Mouse (Mus musculus): ENCODE measurements around the gene Cnot10. TPM values are rescaled to one million over a fixed set of nuclear protein-coding genes. Genes with fewer than 3 reads are reported as not detected.
"Not testable (repeated sequence)": the region's sequence is repeated elsewhere in the genome, so short reads cannot be mapped to it uniquely, and the experiment has no call there.

Cnot10 gene
- polyA plus RNA-seq, 1 experiment from 2014 or later: 64.7 TPM

GRCm38 (mm10) chr9:114660506-114660905 is 20.5 kb upstream of the Cnot10 start:
- Histone ChIP-seq H3K4me2 (ENCODE audit: low read depth, low read length) (no peak overlapping the region), H3K9ac (ENCODE audit: low read length) (no peak overlapping the region), H3K4me3 (ENCODE audit: low read length) (no peak overlapping the region), H3K36me3 (ENCODE audit: control insufficient read depth, insufficient read depth, low read length) (no peaks in the 10 kb centered on the region), H3K27ac (ENCODE audit: low read length) (no peak overlapping the region), H3K4me1 (replicated peaks; ENCODE audit: control insufficient read depth, insufficient read depth, low read length) (no peaks in the 10 kb centered on the region), H3K27me3 (ENCODE audit: control insufficient read depth, insufficient read depth, low read depth, low read length) (no peaks in the 10 kb centered on the region), H3K9me3 (ENCODE audit: control insufficient read depth, low read length) (no peaks in the 10 kb centered on the region)
- 85% methylated on average over 6 of the region's 6 CpGs for WGBS
- no peak for ATAC-seq (ENCODE audit: low read depth)

DNA sequence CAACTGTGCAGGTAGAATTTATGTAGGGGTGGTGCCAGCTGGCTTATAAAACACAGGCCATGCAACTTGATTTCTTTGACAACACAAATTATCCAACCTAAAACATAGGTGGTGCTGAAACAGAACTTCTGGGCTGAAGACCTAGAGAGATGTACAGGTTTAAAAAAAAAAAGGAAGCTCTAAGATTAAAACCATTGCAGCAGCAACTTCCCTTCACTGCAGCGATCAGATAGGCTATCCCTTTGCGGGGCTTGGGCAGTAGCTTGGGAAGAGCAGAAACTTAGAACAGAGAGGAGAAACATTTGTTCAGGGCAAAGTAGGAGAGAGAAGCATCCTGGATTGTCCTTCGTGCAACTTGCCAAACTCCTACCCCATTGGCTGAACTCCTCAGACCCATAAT is 16.7 kb upstream of the Cnot10 start:
- Histone ChIP-seq H3K4me3 (ENCODE audit: low read length) (no peak overlapping the region), H3K9me3 (ENCODE audit: control insufficient read depth, low read length) (no peaks in the 10 kb centered on the region)
- 66% methylated on average over 3 of the region's 3 CpGs for WGBS

GRCm38 (mm10) chr9:114655356-114655755 is 15.4 kb upstream of the Cnot10 start:
- Histone ChIP-seq H3K4me3 (ENCODE audit: low read length) (no peak overlapping the region), H3K9ac (ENCODE audit: low read length) (no peak overlapping the region), H3K4me1 (replicated peaks; ENCODE audit: control insufficient read depth, insufficient read depth, low read length) (no peaks in the 10 kb centered on the region), H3K27ac (ENCODE audit: low read length) (no peak overlapping the region), H3K4me2 (ENCODE audit: low read depth, low read length) (no peak overlapping the region), H3K36me3 (ENCODE audit: control insufficient read depth, insufficient read depth, low read length) (no peaks in the 10 kb centered on the region), H3K9me3 (ENCODE audit: control insufficient read depth, low read length) (no peaks in the 10 kb centered on the region), H3K27me3 (ENCODE audit: control insufficient read depth, insufficient read depth, low read depth, low read length) (no peaks in the 10 kb centered on the region)
- WGBS: 78% methylated on average over 4 of the region's 4 CpGs
- ATAC-seq (ENCODE audit: low read depth): no peak

More for the DNA sequence above, 16.7 kb upstream of the Cnot10 start:
- Histone ChIP-seq H3K27ac (ENCODE audit: low read length) (no peak overlapping the region), H3K36me3 (ENCODE audit: control insufficient read depth, insufficient read depth, low read length) (no peaks in the 10 kb centered on the region), H3K27me3 (ENCODE audit: control insufficient read depth, insufficient read depth, low read depth, low read length) (no peaks in the 10 kb centered on the region), H3K4me1 (replicated peaks; ENCODE audit: control insufficient read depth, insufficient read depth, low read length) (no peaks in the 10 kb centered on the region), H3K4me2 (ENCODE audit: low read depth, low read length) (no peak overlapping the region), H3K9ac (ENCODE audit: low read length) (no peak overlapping the region)
- ATAC-seq (ENCODE audit: low read depth): no peak

GRCm38 (mm10) chr9:114650938-114651634 is 11.1 kb upstream of the Cnot10 start:
- Histone ChIP-seq H3K4me2 (ENCODE audit: low read depth, low read length) (no peak overlapping the region), H3K4me1 (replicated peaks; ENCODE audit: control insufficient read depth, insufficient read depth, low read length) (no peaks in the 10 kb centered on the region), H3K27me3 (ENCODE audit: control insufficient read depth, insufficient read depth, low read depth, low read length) (no peaks in the 10 kb centered on the region), H3K9ac (ENCODE audit: low read length) (no peak overlapping the region), H3K36me3 (ENCODE audit: control insufficient read depth, insufficient read depth, low read length) (no peaks in the 10 kb centered on the region), H3K4me3 (ENCODE audit: low read length) (no peak overlapping the region), H3K9me3 (ENCODE audit: control insufficient read depth, low read length) (no peaks in the 10 kb centered on the region), H3K27ac (ENCODE audit: low read length) (no peak overlapping the region)
- 55% methylated on average over 21 of the region's 21 CpGs for WGBS
- no peak for ATAC-seq (ENCODE audit: low read depth)

DNA sequence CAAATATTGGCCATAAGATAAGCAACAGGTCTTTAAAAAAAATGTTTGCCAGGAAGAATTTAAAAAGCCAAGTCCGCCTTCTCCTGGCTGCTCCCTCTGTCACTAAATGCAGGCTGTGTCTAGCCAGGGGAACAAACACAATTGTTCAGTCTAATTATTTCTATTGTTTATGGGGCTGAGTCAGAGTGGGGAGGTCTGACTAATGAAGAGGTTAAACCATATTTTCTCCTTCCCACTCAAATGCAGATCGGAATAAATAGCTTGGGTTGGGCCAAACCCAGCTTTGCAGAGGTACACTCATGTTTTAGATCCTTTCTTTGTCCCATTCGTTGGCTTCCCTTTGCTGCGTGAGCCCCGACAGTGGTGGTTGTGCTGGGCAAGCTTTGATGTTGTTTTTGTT is 9.4 kb upstream of the Cnot10 start:
- Histone ChIP-seq H3K27me3 (ENCODE audit: control insufficient read depth, insufficient read depth, low read depth, low read length) (no peaks in the 10 kb centered on the region), H3K9me3 (ENCODE audit: control insufficient read depth, low read length) (no peaks in the 10 kb centered on the region), H3K27ac (ENCODE audit: low read length) (no peak overlapping the region), H3K9ac (ENCODE audit: low read length) (no peak overlapping the region), H3K4me2 (ENCODE audit: low read depth, low read length) (no peak overlapping the region), H3K4me3 (ENCODE audit: low read length) (no peak overlapping the region), H3K36me3 (ENCODE audit: control insufficient read depth, insufficient read depth, low read length) (no peaks in the 10 kb centered on the region), H3K4me1 (replicated peaks; ENCODE audit: control insufficient read depth, insufficient read depth, low read length) (no peaks in the 10 kb centered on the region)
- 46% methylated on average over 5 of the region's 5 CpGs for WGBS
- ATAC-seq (ENCODE audit: low read depth): no peak

GRCm38 (mm10) chr9:114648472-114648871 is 8.5 kb upstream of the Cnot10 start:
- H3K9me3 ChIP-seq (ENCODE audit: control insufficient read depth, low read length); H3K27me3 ChIP-seq (ENCODE audit: control insufficient read depth, insufficient read depth, low read depth, low read length); H3K4me1 ChIP-seq (replicated peaks; ENCODE audit: control insufficient read depth, insufficient read depth, low read length); H3K36me3 ChIP-seq (ENCODE audit: control insufficient read depth, insufficient read depth, low read length); H3K27ac ChIP-seq (ENCODE audit: low read length); H3K4me2 ChIP-seq (ENCODE audit: low read depth, low read length); H3K9ac ChIP-seq (ENCODE audit: low read length); H3K4me3 ChIP-seq (ENCODE audit: low read length): not testable (repeated sequence)
- WGBS: 53% methylated on average over 8 of the region's 9 CpGs
- peak; percentile 34; the same call in 1 of the 2 replicates for ATAC-seq (ENCODE audit: low read depth)

DNA sequence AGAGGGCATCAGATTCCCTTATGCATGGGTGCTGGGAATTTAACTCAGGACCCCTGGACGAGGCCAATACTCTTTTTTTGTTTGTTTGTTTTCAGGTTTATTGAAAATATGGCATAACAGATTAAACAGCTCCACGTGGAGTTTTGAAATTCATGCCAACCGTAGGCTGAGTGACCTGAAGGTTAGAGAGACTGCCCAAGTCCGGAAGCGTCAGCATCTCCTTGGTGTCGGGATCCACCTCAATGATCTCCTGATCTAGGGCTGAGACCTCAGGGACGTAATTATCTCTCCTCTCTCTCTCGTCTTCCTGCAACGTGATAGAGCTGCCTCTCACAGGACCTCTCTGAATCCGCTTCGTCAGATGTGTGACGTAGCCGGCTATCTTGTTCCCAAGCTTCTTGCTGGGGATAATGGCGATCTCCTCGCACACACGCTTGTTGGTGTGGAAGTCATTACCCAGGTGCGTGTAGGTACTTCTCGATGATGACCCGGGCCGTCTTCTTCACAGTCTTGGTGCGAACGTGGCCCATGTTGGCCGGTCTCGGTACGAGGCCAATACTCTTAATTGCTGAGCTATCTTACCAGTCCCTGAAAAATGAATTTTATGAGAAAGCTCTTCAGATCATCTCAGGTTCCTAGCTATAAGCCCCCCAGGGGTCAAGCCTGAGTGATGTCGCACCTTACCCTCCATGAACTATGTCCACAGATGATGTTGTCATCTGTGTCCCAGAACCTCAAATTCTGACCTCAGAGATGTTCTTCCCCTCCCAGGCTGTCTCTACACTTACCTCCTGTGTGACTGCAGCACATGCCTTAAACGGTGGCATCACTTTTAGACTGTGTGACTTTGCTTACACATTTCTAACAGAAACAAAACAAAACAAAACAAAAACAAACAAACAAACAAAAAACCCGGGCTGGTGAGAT is 7.8 kb upstream of the Cnot10 start:
- Histone ChIP-seq H3K9ac (ENCODE audit: low read length) (no peak overlapping the region), H3K9me3 (ENCODE audit: control insufficient read depth, low read length) (no peaks in the 10 kb centered on the region), H3K4me1 (replicated peaks; ENCODE audit: control insufficient read depth, insufficient read depth, low read length) (no peaks in the 10 kb centered on the region), H3K36me3 (ENCODE audit: control insufficient read depth, insufficient read depth, low read length) (no peaks in the 10 kb centered on the region), H3K4me3 (ENCODE audit: low read length) (no peak overlapping the region), H3K27ac (ENCODE audit: low read length) (no peak overlapping the region), H3K27me3 (ENCODE audit: control insufficient read depth, insufficient read depth, low read depth, low read length) (peaks cover 11% of the 10 kb centered on the region; the same call in 1 of the 2 replicates), H3K4me2 (ENCODE audit: low read depth, low read length) (no peak overlapping the region)
- WGBS: 80% methylated on average over 28 of the region's 28 CpGs
- 0 out of 2 replicates have a peak, but pooled peaks have one; percentile 34 for ATAC-seq (ENCODE audit: low read depth)

GRCm38 (mm10) chr9:114646556-114647505 is 6.8 kb upstream of the Cnot10 start:
- Histone ChIP-seq H3K27me3 (ENCODE audit: control insufficient read depth, insufficient read depth, low read depth, low read length) (peaks cover 11% of the 10 kb centered on the region), H3K27ac (ENCODE audit: low read length) (no peak overlapping the region), H3K4me3 (ENCODE audit: low read length) (no peak overlapping the region), H3K4me1 (replicated peaks; ENCODE audit: control insufficient read depth, insufficient read depth, low read length) (no peaks in the 10 kb centered on the region), H3K9me3 (ENCODE audit: control insufficient read depth, low read length) (no peaks in the 10 kb centered on the region), H3K9ac (ENCODE audit: low read length) (no peak overlapping the region), H3K4me2 (ENCODE audit: low read depth, low read length) (no peak overlapping the region), H3K36me3 (ENCODE audit: control insufficient read depth, insufficient read depth, low read length) (no peaks in the 10 kb centered on the region)
- no peak for ATAC-seq (ENCODE audit: low read depth)
- 86% methylated on average over 12 of the region's 12 CpGs for WGBS

Data from lung, embryonic 16.5 days (tissue).